Mouse (Mus musculus) intestine, embryonic 16.5 days (tissue): Measurements from ENCODE around the gene Gm21731. TPM values are rescaled to one million over a fixed set of nuclear protein-coding genes. Genes with fewer than 3 reads are reported as not detected.
"Not testable (repeated sequence)": the region's sequence is repeated elsewhere in the genome, so short reads cannot be mapped to it uniquely, and the experiment has no call there.

Experiments
- ATAC-seq: fragments of 200-750 bp; cut with Nextera tagmentation; 2 replicates; pipeline ENCODE4 v1.8.0; 2017; ENCODE audit warnings: moderate TSS enrichment, moderate library complexity
- H3K27ac ChIP-seq: fragments of 300-500 bp; sonication (generic); 2 replicates; pipeline ENCODE4 v1.5.1; 2014; ENCODE audit warnings: mild to moderate bottlenecking, low read length
- H3K27me3 ChIP-seq: fragments of 300-500 bp; sonication (generic); replicated peaks from 2 replicates; pipeline ENCODE4 v1.6.1; 2014; ENCODE audit warnings: low read length, control low read depth, mixed read lengths; ENCODE audit not compliant: control insufficient read depth, insufficient read depth
- H3K36me3 ChIP-seq: fragments of 300-500 bp; sonication (generic); 2 replicates; pipeline ENCODE4 v1.6.1; 2014; ENCODE audit warnings: low read length, control low read depth; ENCODE audit not compliant: control insufficient read depth, insufficient read depth
- H3K4me1 ChIP-seq: fragments of 300-500 bp; sonication (generic); 2 replicates; pipeline ENCODE4 v1.6.1; 2014; ENCODE audit warnings: low read length, control low read depth, mixed read lengths; ENCODE audit not compliant: control insufficient read depth, insufficient read depth
- H3K4me2 ChIP-seq: fragments of 300-500 bp; sonication (generic); 2 replicates; pipeline ENCODE4 v1.6.1; 2014; ENCODE audit warnings: low read depth, low read length, control low read depth
- H3K4me3 ChIP-seq: fragments of 300-500 bp; sonication (generic); 2 replicates; pipeline ENCODE4 v1.5.1; 2014; ENCODE audit warnings: mild to moderate bottlenecking, low read length
- H3K9ac ChIP-seq: fragments of 300-500 bp; sonication (generic); 2 replicates; pipeline ENCODE4 v1.6.1; 2014; ENCODE audit warnings: low read depth, low read length
- H3K9me3 ChIP-seq: fragments of 300-500 bp; sonication (generic); 2 replicates; pipeline ENCODE4 v1.6.1; 2016; ENCODE audit warnings: low read length, control low read depth; ENCODE audit not compliant: control insufficient read depth
- WGBS: fragments of 180-500 bp; shearing (Covaris S2); extraction: QIAGEN DNeasy Blood & Tissue Kit; methylation state at CpG from one replicate; pipeline ENCODE4 v1.1.7; 2014; 5-methylcytosine and 5-hydroxymethylcytosine counted together
- polyA plus RNA-seq: library from polyadenylated mRNA; unstranded; fragments of >200 nt; fragmentation: Nextera tagmentation; extraction: Ambion mirVana; gene quantifications from 2 replicates; pipeline ENCODE4 v1.2.1, GENCODE M21; 2015

Gene Gm21731
- not detected in 2 replicates for polyA plus RNA-seq

DNA sequence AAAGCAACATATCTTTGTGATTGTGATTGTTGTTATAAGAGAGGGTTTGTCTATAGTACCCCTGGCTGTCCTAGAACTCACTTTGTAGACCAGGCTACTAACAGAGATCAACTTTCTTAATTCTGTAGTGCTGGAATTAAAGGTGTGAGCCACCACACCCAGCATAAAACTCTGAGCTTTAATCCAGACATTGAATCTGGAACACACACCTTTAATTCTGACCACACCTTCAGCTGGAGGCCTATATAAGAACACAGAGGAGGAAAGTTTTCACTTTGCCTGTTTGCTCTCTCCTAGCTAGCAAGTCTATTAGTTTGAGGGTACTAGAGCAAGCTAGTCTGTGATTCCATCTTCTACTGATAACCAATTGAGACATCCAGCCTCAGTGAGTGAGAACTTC is at the start of gene Gm21731:
Gene Gm21731, plus strand, starts transcription at position 301 of the 400 bp plus-strand sequence.
- H3K9me3 ChIP-seq, H3K27me3 ChIP-seq, H3K4me3 ChIP-seq, H3K4me2 ChIP-seq, H3K9ac ChIP-seq, H3K36me3 ChIP-seq, H3K27ac ChIP-seq, H3K4me1 ChIP-seq, ATAC-seq: not testable (repeated sequence)

DNA sequence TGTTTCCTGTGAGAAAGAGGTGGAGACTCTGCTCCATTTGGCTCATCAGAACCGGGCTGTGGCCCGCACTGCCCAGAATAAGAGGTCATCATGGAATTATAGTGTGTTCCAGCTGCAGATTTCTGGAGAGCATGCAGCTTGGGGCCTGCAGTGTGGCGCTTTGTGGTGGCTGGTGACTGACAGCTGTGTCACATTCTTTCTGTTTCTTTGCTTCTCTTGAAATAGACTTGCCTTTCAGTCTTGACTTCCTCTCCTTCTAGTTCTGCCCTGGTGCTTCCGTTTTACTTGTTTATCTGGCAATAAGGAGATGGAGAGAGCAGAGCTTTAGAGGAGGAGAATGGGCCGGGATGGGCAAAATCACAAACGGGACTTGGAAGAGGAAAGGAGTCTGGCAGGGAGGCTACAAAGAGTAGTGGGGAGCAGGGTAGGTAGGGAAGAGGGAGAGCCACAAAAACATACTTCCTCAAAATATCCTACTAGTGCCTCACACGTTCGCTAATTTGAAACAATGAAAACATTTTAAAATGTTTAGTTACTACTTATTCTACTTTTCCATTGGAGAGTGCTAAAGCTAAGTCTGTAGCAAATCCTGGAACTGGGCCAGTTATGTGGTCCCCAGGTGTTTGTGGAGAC is 42.6 kb upstream of the Gm21731 start:
- H3K9ac ChIP-seq, H3K4me1 ChIP-seq, H3K4me2 ChIP-seq, H3K27ac ChIP-seq, H3K27me3 ChIP-seq, H3K36me3 ChIP-seq, H3K9me3 ChIP-seq, ATAC-seq, H3K4me3 ChIP-seq: not testable (repeated sequence)
- 77% methylated on average over 6 of the region's 8 CpGs for WGBS

DNA sequence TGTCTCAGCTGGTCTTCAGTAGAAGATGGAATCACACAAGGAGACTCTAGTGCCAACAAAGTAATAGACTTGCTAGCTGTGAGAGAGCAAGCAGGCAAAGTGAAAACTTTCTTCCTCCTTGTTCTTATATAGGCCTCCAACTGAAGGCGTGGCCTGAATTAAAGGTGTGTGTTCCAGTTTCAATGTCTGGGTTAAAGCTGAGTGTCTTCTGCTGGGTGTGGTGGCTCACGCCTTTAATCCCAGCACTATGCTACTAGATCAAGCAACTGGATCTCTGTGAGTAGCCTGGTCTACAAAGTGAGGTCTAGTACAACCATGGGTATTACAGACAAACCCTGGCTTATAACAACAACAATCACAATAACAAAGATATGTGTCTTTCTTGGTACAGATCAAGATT is 23.1 kb upstream of the Gm21731 start, which contains the start of gene Gm21762:
Gene Gm21762, minus strand, starts transcription at position 101 of the 400 bp plus-strand sequence.
- H3K4me1 ChIP-seq, H3K9me3 ChIP-seq, H3K27me3 ChIP-seq, H3K4me2 ChIP-seq, ATAC-seq, H3K4me3 ChIP-seq, H3K9ac ChIP-seq, H3K36me3 ChIP-seq, H3K27ac ChIP-seq: not testable (repeated sequence)
- no CpG with 5 or more reads among the region's 2 CpGs for WGBS

GRCm38 (mm10) chr13:120220922-120221321 is 18.0 kb upstream of the Gm21731 start:
- not testable (repeated sequence) for H3K27ac ChIP-seq, H3K27me3 ChIP-seq, H3K9me3 ChIP-seq, H3K36me3 ChIP-seq, H3K9ac ChIP-seq, H3K4me1 ChIP-seq, ATAC-seq, H3K4me2 ChIP-seq, H3K4me3 ChIP-seq
- 81% methylated on average over 5 of the region's 5 CpGs for WGBS

DNA sequence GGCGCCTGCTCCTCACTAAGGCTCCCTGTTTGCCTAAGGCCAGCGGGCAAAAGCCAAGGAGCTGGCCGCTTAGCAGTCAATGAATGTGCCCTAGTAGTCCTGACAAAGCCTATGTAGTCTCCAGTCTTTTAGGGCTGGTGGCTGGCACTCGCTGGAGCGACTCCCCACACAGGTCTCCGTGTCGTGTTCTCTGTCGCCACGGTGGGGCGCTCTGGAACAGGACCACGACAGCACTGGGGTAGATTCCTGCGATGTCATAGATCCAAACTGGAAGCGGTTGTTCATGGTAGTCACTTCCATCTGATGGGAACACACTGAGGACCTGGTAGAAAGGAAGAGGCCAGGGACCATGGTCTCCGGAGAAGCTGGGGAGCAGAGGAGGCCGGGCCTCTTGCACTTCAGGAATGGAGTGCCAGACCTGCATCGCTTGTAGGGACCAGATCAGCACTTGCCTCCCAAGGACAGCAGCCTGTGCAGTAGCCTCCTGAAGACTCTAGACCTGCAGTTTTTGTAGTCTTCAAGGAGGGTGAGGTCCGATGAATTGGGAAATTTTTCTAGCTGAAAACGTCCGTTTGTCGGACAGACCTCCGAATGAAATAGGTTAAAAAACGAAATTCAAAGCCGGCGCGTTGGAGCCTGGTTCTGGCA is 15.8 kb upstream of the Gm21731 start:
- not testable (repeated sequence) for ATAC-seq, H3K27ac ChIP-seq, H3K9me3 ChIP-seq, H3K27me3 ChIP-seq, H3K36me3 ChIP-seq, H3K4me2 ChIP-seq, H3K9ac ChIP-seq, H3K4me1 ChIP-seq, H3K4me3 ChIP-seq
- 92% methylated on average over 16 of the region's 25 CpGs for WGBS

DNA sequence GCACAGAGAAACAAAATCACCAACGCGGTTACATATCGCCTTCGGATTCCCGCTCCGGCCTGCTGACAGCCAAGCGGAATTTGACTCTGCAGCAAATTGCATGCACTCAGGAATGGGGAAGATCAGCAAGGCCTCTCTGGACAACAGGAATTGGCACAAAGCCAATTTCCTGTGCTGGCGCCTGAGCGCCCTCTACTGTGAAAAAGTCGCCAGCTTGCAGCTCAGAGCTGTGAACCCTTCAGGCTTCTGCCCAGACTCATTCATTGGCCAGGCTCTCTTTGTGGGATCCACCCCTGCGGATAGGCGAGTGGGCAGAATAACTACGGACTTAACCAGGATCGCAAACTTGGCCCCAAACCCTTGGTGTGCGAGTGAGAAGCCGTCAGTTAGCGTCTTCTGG is 7.1 kb upstream of the Gm21731 start:
- not testable (repeated sequence) for H3K4me3 ChIP-seq, H3K9ac ChIP-seq, H3K4me1 ChIP-seq, H3K27me3 ChIP-seq, H3K27ac ChIP-seq, H3K9me3 ChIP-seq, H3K36me3 ChIP-seq, H3K4me2 ChIP-seq
- ATAC-seq: peak; percentile 71
- 96% methylated on average over 16 of the region's 17 CpGs for WGBS

GRCm38 (mm10) chr13:120232447-120233049 is 6.4 kb upstream of the Gm21731 start:
- H3K27ac ChIP-seq, H3K36me3 ChIP-seq, H3K4me2 ChIP-seq, ATAC-seq, H3K9me3 ChIP-seq, H3K4me1 ChIP-seq, H3K27me3 ChIP-seq, H3K9ac ChIP-seq, H3K4me3 ChIP-seq: not testable (repeated sequence)
- 74% methylated on average over 13 of the region's 25 CpGs for WGBS

DNA sequence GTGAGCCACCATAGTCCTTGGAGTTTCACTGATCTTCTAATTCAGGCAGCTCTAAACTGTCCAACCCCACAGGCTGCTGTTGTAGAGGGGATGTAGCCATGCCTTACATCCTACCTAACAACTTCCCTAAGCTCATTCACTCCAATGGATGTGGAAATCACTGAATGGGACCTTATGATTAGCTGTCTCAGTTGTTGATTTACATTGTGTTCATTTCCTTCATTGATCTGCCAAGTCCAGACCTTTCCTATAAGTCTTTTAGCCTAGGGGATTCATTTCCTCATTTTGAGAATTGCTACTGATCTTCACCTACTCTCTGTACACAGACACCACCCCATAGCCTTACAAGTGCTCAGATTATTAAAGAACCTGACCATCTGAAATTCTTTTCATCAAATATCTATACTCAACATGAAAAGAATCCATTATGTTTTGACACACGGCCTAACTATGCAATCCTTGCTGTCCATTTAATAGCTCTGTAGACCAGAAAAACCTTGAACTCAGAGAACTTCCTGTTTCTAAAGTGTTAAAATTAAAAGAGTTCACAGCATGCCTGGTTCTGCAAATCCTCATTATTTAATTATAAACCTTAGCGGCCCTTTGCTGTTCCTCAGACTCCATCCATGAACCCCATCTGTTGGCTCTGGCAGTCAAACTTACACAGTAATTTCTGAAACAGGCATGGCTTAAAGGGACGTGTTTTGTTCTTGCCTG is 12.5 kb downstream of the Gm21731 start:
- not testable (repeated sequence) for H3K4me1 ChIP-seq, ATAC-seq, H3K27me3 ChIP-seq, H3K4me2 ChIP-seq, H3K9ac ChIP-seq, H3K9me3 ChIP-seq, H3K27ac ChIP-seq, H3K36me3 ChIP-seq, H3K4me3 ChIP-seq
- 98% methylated on average over 2 of the region's 3 CpGs for WGBS

GRCm38 (mm10) chr13:120258817-120259658 is 20.1 kb downstream of the Gm21731 start:
- not testable (repeated sequence) for H3K4me3 ChIP-seq, H3K27ac ChIP-seq, H3K36me3 ChIP-seq, H3K9me3 ChIP-seq, H3K4me1 ChIP-seq, H3K27me3 ChIP-seq, H3K4me2 ChIP-seq, ATAC-seq, H3K9ac ChIP-seq
- WGBS: 75% methylated on average over 3 of the region's 3 CpGs
